Mouse (Mus musculus) hindbrain, embryonic 14.5 days (tissue): ENCODE measurements around the gene Slc38a4. TPM values are rescaled to one million over a fixed set of nuclear protein-coding genes. Genes with fewer than 3 reads are reported as not detected.

Source experiments
- ATAC-seq: fragments of 200-750 bp; cut with Nextera tagmentation; 2 replicates; pipeline ENCODE4 v1.8.0; 2017; ENCODE audit warnings: moderate number of reproducible peaks, mild to moderate bottlenecking, moderate TSS enrichment, moderate library complexity; ENCODE audit not compliant: low FRiP score
- DNase-seq: peaks from one replicate; pipeline ENCODE4 v3.0.0-alpha.2; 2015; ENCODE audit warnings: low spot score
- H3K27ac ChIP-seq: fragments of 300-500 bp; sonication (generic); 2 replicates; pipeline ENCODE4 v1.5.1; 2014; ENCODE audit warnings: mild to moderate bottlenecking, moderate library complexity
- H3K27me3 ChIP-seq: fragments of 300-500 bp; sonication (generic); 2 replicates; pipeline ENCODE4 v1.6.1; 2014; ENCODE audit warnings: mild to moderate bottlenecking, low read length, mixed read lengths; ENCODE audit not compliant: control insufficient read depth, insufficient read depth
- H3K36me3 ChIP-seq: fragments of 300-500 bp; sonication (generic); replicated peaks from 2 replicates; pipeline ENCODE4 v1.6.1; 2014; ENCODE audit not compliant: control insufficient read depth, insufficient read depth
- H3K4me1 ChIP-seq: fragments of 300-500 bp; sonication (generic); replicated peaks from 2 replicates; pipeline ENCODE4 v1.6.1; 2014; ENCODE audit warnings: antibody characterized with exemption, low read length, mixed read lengths; ENCODE audit not compliant: control insufficient read depth, insufficient read depth
- H3K4me2 ChIP-seq: fragments of 300-500 bp; sonication (generic); replicated peaks from 2 replicates; pipeline ENCODE4 v1.6.1; 2014; ENCODE audit warnings: mild to moderate bottlenecking, moderate library complexity
- H3K4me3 ChIP-seq: fragments of 300-500 bp; sonication (generic); replicated peaks from 2 replicates; pipeline ENCODE4 v1.5.1; 2014; ENCODE audit warnings: mild to moderate bottlenecking, low read length
- H3K9ac ChIP-seq: fragments of 300-500 bp; sonication (generic); 2 replicates; pipeline ENCODE4 v1.6.1; 2014
- H3K9me3 ChIP-seq: fragments of 300-500 bp; sonication (generic); 2 replicates; pipeline ENCODE4 v1.6.1; 2016; ENCODE audit warnings: low read length; ENCODE audit not compliant: control insufficient read depth
- WGBS: fragments of 180-500 bp; shearing (Covaris S2); extraction: QIAGEN DNeasy Blood & Tissue Kit; methylation state at CpG from one replicate; pipeline ENCODE4 v1.1.7; 2014; 5-methylcytosine and 5-hydroxymethylcytosine counted together
- polyA plus RNA-seq: library from polyadenylated mRNA; unstranded; fragments of >200 nt; fragmentation: Nextera tagmentation; extraction: Ambion mirVana; gene quantifications from 2 replicates; pipeline ENCODE4 v1.2.1, GENCODE M21; 2014

Gene Slc38a4
- polyA plus RNA-seq, 1 experiment from 2014 or later: 3.9 TPM

- Histone ChIP-seq H3K4me1 (no peaks in the 10 kb centered on the region), H3K4me3 (peak overlapping the region; percentile 35)
Measured at GRCm38 (mm10) chr15:96953112-96953937, 102.4 kb downstream of the Slc38a4 start.

GRCm38 (mm10) chr15:96952488-96952887, 103.3 kb downstream of the Slc38a4 start:
- 61% methylated on average over 8 of the region's 8 CpGs for WGBS
- H3K4me2 ChIP-seq: no peak overlapping the region
- no peaks in the 10 kb centered on the region for H3K4me1 ChIP-seq
- H3K27me3 ChIP-seq: no peaks in the 10 kb centered on the region
- no peak overlapping the region for H3K9ac ChIP-seq
- ATAC-seq (no peak), DNase-seq (no peak)
- H3K4me3 ChIP-seq: no peak overlapping the region
- no peaks in the 10 kb centered on the region for H3K36me3 ChIP-seq
- no peak overlapping the region for H3K27ac ChIP-seq
- no peaks in the 10 kb centered on the region for H3K9me3 ChIP-seq

More at GRCm38 (mm10) chr15:96953112-96953937, 102.4 kb downstream of the Slc38a4 start:
- H3K36me3 ChIP-seq: no peaks in the 10 kb centered on the region
- 30% methylated on average over 23 of the region's 23 CpGs for WGBS
- H3K9ac ChIP-seq: peak overlapping the region; percentile 76
- H3K9me3 ChIP-seq: no peaks in the 10 kb centered on the region
- H3K4me2 ChIP-seq: peak overlapping the region; percentile 58
- peak; percentile 91 for DNase-seq
- ATAC-seq: peak; percentile 80; the same call in 1 of the 2 replicates
- no peaks in the 10 kb centered on the region for H3K27me3 ChIP-seq
- H3K27ac ChIP-seq: peak overlapping the region; percentile 83

- H3K4me1 ChIP-seq: no peaks in the 10 kb centered on the region
- ATAC-seq: no peak
- no peak overlapping the region for H3K4me2 ChIP-seq
- H3K27ac ChIP-seq: no peak overlapping the region
- H3K9me3 ChIP-seq: no peaks in the 10 kb centered on the region
- H3K4me3 ChIP-seq: no peak overlapping the region
- 50% methylated on average over 5 of the region's 5 CpGs for WGBS
- peak; percentile 58 for DNase-seq
- no peaks in the 10 kb centered on the region for H3K27me3 ChIP-seq
- H3K9ac ChIP-seq: no peak overlapping the region
- no peaks in the 10 kb centered on the region for H3K36me3 ChIP-seq
Measured at GRCm38 (mm10) chr15:96951783-96952182, 104.0 kb downstream of the Slc38a4 start.

- 74% methylated on average over 6 of the region's 6 CpGs for WGBS
- H3K4me3 ChIP-seq: no peak overlapping the region
- H3K9me3 ChIP-seq: no peaks in the 10 kb centered on the region
- no peaks in the 10 kb centered on the region for H3K36me3 ChIP-seq
- ATAC-seq (no peak), DNase-seq (no peak)
- no peak overlapping the region for H3K9ac ChIP-seq
- H3K4me2 ChIP-seq: no peak overlapping the region
- H3K4me1 ChIP-seq: no peaks in the 10 kb centered on the region
- no peak overlapping the region for H3K27ac ChIP-seq
- H3K27me3 ChIP-seq: no peaks in the 10 kb centered on the region
Measured at GRCm38 (mm10) chr15:96948471-96948870, 107.3 kb downstream of the Slc38a4 start.

Other genes starting within 250 kb of the Slc38a4 start
- 4.7 and 5.8 TPM in 2 replicates for gene Pced1b, start 191.2 kb upstream of the Slc38a4 start, polyA plus RNA-seq
- gene Amigo2, start 191.3 kb upstream of the Slc38a4 start, polyA plus RNA-seq: 11.5 and 12.2 TPM in 2 replicates